Mouse (Mus musculus) frontal cortex, postnatal 10 days (tissue): ENCODE measurements at regions not wholly inside any gene's neighbourhood (a gene's known extent, or its start where the extent isn't known, plus 50 kb on each side); places are given as distances from the start of the nearest gene placed in this dataset.
"Not testable (repeated sequence)": the region's sequence is repeated elsewhere in the genome, so short reads cannot be mapped to it uniquely, and the experiment has no call there.

Source experiments
- DNase-seq, 2 experiments: peaks; one replicate each; pipeline ENCODE4 v3.0.0; 2022; ENCODE audit warnings: low spot score in 2 of 2, mixed read lengths in 1 of 2

DNA sequence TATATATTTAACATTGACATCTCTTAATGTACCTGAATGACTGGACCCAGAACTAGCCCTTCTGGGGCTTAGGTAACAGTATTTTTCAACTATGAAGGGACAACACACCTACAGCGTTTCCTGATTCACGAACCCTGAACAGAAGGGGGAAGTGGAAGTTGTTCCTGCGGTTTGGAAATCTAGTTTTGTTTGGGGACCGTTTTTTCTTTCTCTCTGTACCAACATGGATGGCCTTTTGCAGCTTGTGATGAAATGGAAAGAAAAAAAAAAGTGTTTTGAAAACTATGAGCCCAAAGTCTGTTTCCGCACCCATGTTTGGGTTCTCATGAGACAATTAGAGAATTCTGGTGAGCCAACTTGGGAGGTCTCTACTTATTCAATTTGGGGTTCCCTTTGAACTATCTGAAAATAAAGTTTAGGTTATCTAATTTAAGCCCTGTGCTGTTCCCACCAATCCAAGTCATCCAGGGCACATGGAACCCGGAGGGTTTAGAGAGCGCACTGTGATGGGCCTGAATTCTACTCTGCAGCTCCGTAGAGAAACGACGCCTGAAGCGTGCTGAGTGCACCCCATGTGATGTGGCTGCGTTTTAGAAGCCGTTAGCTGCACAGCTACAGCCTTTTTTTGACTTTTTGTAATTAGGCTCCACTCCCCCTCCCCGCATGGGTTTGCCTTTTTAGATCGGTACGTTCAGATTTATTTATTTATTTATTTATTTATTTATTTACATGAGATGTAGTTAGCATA lies 137.0 kb upstream of the Rapgef5 start:
- DNase-seq, result no peak

GRCm38 (mm10) chr12:117380836-117381235 lies 135.4 kb upstream of the Rapgef5 start:
- no peak for DNase-seq

- DNase-seq, result not testable (repeated sequence)
Measured at GRCm38 (mm10) chr12:117382727-117383126, 133.6 kb upstream of the Rapgef5 start.

GRCm38 (mm10) chr12:117385072-117385666 lies 131.1 kb upstream of the Rapgef5 start:
- peak; percentile 43 to 69 for DNase-seq

- no peak for DNase-seq
Measured at GRCm38 (mm10) chr12:117385697-117386096, 130.6 kb upstream of the Rapgef5 start.

GRCm38 (mm10) chr12:117386957-117387356 lies 129.3 kb upstream of the Rapgef5 start:
- no peak for DNase-seq

GRCm38 (mm10) chr12:117389516-117390347 lies 126.5 kb upstream of the Rapgef5 start:
- no peak for DNase-seq

DNA sequence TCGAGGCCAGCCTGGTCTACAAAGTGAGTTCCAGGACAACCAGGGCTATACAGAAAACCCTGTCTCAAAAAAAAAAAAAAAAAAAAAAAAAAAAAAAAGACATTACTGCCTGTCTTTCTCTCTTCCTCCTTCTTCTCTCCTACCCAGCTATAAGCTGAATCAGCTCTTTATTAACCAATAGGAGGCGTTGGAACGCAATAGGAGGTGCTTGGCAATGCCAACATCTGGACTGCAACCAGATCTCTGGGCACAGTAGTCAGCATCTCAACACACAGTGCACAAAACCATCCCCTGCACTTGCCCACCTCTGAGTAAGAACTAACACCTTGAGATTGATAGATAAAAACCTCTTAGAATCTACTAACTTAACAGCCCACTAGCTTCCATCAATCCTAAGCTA lies 118.8 kb upstream of the Rapgef5 start:
- DNase-seq, result no peak

- DNase-seq, result peak; percentile 30 to 81
Measured at GRCm38 (mm10) chr12:117403513-117404156, 112.6 kb upstream of the Rapgef5 start.

GRCm38 (mm10) chr12:117404157-117404752 lies 112.0 kb upstream of the Rapgef5 start:
- no peak for DNase-seq

DNA sequence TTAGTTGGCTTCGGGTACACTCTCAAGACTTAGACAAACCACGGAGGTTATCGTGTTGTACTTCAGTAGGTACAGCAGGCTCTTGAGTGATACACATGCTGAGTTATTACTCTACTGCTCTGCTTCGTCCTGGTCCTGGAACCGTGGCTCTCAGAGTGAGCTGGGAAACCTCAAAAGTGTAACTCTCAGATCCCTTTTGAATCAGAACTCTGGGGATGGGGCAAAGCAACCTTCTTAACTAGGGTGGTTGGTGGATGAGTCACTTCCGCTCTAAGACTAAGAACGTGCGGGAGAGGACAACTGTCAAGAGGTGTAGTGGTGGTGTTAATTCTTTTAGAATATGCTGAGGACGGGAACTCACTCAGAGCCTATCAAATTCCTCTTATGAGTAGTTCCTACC lies 109.4 kb upstream of the Rapgef5 start:
- no peak for DNase-seq

- no peak for DNase-seq
Measured at GRCm38 (mm10) chr12:117410604-117411003, 105.7 kb upstream of the Rapgef5 start.

DNA sequence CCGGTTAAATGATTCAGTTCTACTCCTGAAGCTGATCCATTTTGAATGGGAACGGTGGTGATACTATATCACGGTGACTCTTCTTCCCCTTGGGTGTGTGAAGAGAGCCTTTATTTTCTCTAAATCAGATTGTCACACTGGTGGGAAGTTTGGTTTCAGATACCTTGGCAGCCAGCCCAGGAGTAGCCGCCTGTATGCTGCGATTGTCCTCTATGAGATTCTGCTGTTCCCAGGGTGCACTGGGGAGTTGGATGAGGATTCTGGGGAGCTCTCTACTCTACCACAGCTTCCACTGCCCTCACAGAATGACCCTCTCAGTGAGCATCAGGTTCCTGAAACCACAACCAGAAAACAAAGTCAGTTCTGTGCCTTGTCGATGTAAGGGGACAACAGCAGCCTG lies 104.0 kb upstream of the Rapgef5 start:
- DNase-seq, result no peak

GRCm38 (mm10) chr12:117412779-117413505 lies 103.3 kb upstream of the Rapgef5 start:
- no peak for DNase-seq

DNA sequence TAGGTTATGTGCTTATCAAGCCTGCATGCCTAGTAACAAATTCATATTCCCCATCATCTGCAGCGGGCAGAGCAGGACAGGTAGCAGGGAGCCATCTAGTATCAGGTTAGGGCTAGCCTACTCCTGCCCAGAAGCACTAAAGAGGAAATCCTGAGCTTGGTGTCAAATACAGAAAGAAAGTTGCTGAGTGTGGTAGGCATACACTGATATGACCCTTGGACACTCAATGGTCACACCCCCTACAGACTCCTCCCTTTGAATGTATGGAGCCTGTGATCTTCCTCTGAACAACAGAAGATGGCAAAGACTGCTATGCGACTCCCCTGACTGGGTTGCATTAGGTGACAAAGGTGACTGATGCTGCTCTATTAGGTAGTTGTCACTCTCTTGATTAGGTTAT lies 102.3 kb upstream of the Rapgef5 start:
- DNase-seq, result no peak

DNA sequence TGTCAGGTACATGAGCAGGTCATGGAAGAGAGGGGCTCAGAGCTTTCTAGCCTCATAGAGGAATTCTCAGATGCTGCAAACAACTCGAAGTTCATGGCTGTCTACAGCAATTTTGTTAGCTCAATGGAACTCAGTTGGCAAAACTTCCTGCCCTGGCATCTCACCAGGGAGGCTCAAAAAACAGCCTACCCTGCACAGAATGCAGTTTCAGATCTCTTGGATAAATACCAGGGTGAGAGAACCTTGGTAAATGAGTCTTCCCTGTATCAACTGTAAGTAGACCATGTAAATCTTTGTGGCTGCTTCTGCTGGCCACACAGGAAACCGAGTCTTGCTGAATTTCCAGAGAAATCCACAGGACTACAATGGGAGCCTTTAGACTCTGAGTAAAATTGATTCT lies 101.1 kb upstream of the Rapgef5 start:
- DNase-seq, result no peak

DNA sequence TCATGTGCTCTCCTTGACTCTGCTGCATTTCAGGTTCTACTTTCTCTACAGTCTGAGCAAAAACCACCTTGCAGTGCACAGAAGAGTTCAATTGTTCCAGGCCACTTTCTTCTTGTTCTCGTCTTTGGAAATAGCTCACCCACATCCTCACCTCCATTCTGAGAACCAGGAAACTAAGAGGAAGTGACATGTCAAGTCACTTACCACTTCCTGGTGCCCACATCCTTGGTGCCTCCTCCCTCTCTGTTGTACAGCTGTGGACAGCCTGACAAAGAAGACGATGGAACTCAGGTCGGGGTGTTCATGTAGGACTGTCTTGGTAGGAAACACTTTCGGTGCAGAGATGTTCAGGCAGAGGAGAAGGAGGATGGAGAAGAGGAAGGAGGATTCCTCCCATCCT lies 98.3 kb upstream of the Rapgef5 start:
- no peak for DNase-seq

DNA sequence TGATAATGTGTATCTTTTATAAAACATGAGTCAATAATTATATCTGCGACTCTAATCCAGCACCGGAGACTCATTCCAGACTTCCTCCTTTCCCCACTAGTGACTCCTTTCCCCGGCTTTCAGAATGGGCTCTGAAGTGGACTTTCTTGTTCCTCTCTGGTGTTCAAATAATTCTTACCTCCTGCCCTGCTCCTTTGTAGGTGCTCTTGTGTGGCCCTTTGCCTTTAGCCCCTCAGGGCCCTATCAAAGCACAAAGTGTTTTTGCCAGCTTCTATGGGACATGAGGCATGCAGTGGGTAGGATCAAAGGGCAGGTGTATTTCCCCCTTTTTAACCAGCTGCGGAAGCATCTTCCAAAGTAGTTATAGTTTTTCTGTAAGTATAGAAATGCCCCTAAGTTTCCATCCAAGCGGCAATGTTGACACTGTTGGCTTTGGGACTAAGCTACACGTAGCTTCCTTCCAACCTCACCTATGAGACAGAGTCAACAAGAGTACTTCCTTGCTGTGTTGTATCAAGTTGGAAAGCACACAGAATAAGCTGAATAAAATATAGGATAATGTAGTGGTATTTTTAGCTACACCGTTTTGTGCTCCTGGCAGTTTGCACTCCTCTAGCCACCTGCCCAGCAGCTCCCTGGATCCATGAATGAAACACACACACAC lies 93.8 kb upstream of the Rapgef5 start:
- no peak for DNase-seq

DNA sequence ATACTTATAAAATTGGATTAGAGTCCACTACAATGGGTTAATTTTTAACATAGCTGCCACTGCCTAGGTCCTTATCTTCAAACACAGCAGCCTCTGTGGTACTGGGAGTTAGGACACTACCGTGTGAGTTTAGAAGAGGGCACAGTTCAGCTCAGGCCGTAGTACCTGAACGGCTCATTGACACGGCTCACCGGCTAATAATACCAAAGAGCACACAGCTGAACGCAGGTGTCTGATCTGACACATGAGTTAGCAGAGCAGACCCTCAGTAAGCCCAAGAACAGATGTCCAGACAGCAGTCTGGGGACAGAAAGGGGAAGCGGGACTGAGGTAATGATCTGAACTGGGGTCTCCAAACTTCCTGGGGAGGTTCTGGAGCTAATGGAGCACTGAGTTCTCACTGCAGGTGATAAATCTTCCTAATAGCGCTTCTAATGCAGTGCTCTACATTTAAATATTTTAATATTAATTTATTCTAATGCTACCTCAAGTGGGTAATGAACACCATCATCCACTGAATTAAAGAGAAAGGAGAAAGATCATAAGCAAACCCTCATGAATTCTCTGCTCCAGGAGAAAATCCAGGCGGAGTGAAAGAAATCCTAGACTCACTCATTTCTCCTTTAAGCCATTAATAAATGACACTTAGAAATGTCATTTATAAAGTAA lies 90.8 kb upstream of the Rapgef5 start:
- DNase-seq, result no peak

GRCm38 (mm10) chr12:117427431-117427830 lies 88.8 kb upstream of the Rapgef5 start:
- DNase-seq, result peak in 1 of 2 experiments; percentile 43
